Mouse (Mus musculus) heart, postnatal 10 days (tissue): ENCODE measurements around the gene Tmem130. TPM values are rescaled to one million over a fixed set of nuclear protein-coding genes. Genes with fewer than 3 reads are reported as not detected.
A peak's percentile ranks its signal among the peaks of the same experiment; 100 is the strongest.

Experiments used
- DNase-seq, 2 experiments: peaks; one replicate each; pipeline ENCODE4 v3.0.0; 2021
- intact Hi-C: fragments of 180-260 bp; cut with DNase I; formaldehyde crosslinking; loops from one replicate; pipeline ENCODE4 v1.15.1; 2025
- total RNA-seq, 2 experiments: library from RNA; stranded (reverse); gene quantifications; 2 replicates each; pipeline ENCODE4 v1.2.3; 2021

Tmem130 gene
- total RNA-seq, 2 experiments from 2014 or later, result 0.22 to 0.60 TPM

DNA sequence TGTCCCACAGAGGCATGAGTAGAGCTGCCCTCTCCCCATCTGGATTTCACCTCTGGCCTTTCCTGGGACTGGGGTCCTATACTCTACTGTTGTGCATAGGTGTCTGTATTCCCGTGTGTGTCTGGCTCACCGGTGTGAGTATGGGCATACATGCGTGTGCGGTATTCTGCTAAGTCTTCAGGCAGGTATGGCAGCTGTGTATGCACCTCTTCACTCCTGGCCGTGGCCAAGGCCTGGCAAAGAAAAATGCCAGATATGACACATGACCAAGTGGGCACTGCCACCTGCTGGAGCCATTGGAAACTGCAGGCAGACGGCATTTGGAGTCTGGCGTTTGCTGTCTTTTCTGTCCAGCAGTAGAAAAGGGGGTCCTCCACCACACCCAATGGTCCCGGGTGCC is 26.7 kb downstream of the Tmem130 start:
- intact Hi-C loops, result loop anchor here (2.0 to 5.0 kb wide), 3 partner anchors 348 to 693 kb away; no protein-coding TSS in a partner anchor
- DNase-seq, result peak; percentile 70 to 80

DNA sequence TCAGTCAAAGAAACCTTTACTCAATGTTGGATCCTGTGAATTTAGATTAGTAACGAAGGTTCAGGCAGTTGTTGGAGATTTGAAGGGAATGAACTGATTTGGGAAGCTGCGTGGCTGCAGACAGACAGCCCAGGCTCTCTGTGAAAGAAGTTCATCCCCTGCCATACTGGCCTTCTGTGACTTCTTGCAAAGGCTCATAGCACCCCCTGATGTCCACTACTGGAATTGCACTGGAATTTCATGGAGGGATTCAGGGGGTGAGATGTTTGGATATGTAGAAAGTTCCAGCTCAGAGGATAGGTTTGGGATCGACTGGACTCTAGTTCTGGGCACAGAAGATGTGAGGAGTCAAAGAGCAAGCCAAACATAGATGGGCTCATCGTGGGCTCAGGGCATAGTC is 27.7 kb downstream of the Tmem130 start:
- DNase-seq, result peak; percentile 51 to 81
- intact Hi-C loops, result loop anchor here (2.0 to 5.0 kb wide), 3 partner anchors 347 to 692 kb away; no protein-coding TSS in a partner anchor

DNA sequence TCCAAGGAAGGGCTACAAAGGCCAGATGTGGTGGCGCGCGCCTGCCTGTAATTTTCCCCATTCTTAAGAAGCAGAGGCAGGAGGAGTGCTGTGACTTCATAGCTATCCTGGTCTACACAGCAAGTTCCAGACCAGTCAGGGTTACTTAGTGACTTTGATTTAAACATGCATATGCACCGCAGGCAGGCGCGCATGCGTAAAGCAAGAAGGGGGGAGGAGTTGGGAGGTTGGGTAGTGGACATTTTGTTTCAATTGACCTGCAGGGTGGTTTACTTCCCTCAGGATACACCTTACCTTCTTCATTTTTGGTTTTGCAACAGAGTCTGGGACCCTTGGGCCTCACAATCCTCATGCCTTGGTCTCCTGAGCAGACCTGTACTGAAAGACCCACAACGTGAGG is 32.4 kb downstream of the Tmem130 start:
- intact Hi-C loops, result loop anchor here (5.0 kb wide), 1 partner anchor 262 kb away; no protein-coding TSS in a partner anchor
- no peak for DNase-seq

DNA sequence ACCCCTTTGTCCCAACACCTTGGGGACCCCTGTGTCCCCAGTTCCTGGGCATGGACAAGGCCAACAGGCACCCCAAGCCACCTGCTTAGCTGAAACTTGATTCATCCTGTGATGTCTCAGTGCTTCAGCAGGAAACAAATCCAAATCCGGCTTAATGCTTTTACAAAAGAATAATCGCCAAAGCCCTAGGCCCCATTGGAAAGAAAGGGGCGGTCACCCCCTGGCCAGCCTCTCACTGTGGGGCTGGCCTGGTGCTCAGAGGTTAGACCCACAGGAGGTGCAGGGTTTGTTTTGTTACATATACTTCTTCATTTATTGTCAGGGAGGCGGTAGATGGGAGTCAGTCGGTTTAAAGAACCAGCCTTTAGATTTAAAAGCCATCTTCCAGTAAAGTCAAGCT is 33.4 kb downstream of the Tmem130 start:
- DNase-seq, result no peak

DNA sequence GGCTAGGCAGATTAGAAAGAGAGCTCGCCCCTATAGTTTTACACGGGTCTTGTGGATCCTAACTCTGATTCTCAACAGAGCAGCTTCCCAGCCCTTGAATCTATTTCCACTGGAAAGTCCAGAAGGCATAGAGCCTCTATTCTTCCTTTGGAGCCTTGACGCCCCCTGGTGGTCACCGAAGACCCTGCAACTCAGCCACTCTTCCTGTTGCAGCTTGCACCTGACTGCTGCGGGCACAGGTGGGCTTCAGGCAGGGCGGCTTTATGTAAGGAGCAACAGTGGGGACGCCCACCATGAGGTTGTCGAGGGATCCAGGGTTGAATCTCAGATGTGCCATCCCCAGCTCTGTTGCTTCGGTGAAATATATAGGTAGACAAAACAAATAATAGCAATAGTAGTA is 34.5 kb downstream of the Tmem130 start:
- DNase-seq, result peak; percentile 68 to 82

More for the DNA sequence above, 33.4 kb downstream of the Tmem130 start:
- intact Hi-C loops, result loop anchor here (5.0 kb wide), 1 partner anchor 261 kb away; no protein-coding TSS in a partner anchor

DNA sequence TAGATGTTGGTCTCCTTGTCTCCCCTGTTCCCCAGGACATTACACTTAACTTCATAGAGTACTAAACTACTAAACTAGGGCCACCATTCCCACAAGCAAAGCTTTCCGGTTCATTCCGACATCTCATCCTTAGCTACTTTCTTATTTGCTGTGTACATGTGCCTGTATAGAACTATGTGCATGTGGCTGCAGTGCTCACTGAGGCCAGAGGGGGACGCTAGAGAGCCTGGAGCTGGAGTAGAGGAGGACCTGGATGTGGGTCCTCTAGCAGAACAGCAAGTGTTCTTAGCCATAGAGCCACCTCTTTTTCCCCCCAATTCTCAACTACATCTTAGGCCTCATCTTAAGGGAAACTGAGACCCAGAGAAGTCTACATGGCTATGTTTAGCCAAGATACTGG is 36.1 kb downstream of the Tmem130 start:
- intact Hi-C loops, result loop anchor here (5.0 kb wide), 1 partner anchor 258 kb away; no protein-coding TSS in a partner anchor
- no peak for DNase-seq

More for the DNA sequence above, 34.5 kb downstream of the Tmem130 start:
- intact Hi-C loops, result loop anchor here (2.0 to 5.0 kb wide), 2 partner anchors 260 to 338 kb away; no protein-coding TSS in a partner anchor

DNA sequence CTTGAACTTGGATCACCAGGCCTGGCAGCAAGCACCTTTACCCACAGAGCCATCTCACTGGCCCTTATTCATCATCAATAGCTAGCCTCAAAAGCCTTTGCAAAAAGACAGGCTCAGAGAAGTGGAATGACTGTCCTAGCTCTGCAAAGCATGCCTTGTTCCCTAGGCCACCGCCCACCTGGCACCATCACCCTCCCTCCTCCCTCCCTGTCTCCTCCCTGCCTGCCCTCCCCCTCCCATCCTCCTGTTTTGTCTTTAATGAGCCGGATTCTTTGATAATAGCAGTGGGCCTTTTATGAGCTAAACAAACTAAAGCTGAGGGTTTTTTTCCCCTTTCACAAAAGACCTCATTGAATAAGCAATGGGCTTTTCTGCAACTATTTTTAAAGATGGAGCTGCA is 36.7 kb downstream of the Tmem130 start:
- DNase-seq, result no peak
- intact Hi-C loops, result loop anchor here (5.0 kb wide), 1 partner anchor 258 kb away; no protein-coding TSS in a partner anchor

DNA sequence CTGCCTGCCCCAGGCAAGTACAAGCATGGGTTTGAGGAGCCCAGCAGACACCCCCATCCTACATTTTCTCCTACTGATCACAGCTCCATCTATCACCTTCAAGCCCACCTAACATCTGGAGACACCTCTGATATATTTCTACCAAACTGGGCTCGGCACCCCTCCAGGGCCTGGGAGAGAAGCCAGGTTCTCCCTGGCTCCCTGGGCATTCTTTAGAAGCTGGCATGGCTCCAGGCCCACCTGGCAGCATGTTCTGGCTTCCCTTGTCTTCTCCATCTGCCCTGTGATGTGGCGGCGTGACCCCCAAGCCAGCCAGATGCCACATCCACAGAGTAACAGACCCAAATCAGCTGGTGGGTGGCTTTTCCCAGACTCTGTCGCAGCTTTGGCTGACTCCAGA is 41.3 kb downstream of the Tmem130 start:
- intact Hi-C loops, result no loop called here
- DNase-seq, result no peak

DNA sequence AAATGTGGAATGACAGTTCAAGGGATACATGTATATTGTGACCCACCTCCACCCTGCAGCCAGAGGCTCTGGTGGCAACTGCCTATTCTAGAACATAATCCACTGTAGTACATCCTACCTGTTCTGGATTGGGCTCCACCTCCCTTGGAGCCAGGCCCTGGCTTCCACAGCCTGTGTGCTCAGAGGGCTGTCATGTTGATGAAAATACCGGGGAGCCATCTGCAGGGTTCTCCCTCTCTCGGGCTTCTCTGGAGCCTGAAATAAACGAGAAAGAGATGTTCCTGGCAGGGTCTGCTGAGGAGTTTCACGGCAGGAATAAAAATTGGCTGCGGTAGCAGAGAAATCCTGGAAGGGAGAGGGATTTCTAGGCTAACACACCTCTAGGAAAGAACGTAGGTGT is 41.8 kb downstream of the Tmem130 start:
- DNase-seq, result no peak
- intact Hi-C loops, result no loop called here

DNA sequence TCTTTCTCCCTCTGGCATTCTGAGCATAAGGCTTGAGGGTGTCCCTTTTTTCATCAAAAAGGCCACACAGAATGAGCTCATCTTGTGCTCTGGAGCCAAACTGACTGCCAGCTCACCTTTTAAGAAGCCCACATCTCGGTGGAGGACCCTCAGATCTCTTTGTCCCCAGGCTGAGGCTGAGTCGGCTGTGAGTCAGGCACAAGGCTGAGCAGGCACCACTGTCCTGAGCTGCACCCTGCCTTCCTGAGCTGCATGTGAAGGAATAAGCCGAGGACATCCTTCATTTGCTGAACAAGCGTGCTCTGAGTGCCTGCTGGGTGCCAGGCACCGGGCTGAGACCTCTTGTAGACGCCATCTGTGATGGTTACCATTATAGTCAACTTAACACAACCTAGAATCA is 44.4 kb downstream of the Tmem130 start:
- intact Hi-C loops, result no loop called here

DNA sequence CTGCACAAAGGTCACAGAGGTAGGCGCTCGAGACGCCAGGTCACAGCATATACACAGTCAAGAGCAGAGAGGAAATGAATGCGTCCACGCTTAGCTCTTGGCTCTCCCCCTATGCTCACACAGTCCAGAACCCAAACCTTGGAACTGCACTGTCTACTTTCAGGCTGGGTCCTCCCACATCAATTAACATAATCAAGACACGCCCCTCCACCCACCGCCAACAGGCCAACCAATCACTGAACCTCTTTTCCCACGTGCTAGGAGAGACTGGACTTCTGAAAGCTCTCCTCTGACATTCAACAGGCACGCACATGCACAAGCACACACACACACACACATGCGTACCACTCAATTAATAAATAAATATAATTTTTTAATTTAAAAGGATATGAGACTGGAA is 48.2 kb downstream of the Tmem130 start:
- intact Hi-C loops, result no loop called here
- DNase-seq, result no peak

More for the DNA sequence above, 44.4 kb downstream of the Tmem130 start:
- DNase-seq, result no peak

DNA sequence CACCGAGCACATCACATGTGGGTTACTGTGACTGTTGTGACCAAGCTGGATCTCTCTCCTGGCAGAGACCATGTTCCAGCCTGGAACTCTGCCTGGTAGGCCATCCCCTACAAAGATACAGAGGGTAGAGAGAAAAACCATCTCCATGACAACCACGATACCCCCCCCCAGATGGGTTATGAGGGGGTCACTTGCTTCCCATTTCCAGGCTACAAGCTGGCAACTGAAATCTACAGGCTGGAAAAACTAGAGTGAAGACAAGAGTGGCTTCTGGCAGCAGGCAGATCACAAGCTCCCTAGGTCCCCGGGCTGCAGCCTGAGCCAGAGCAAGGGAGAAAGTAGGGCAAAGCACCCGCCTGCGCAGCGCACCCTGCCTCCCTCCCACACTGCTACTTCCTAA is 54.0 kb downstream of the Tmem130 start:
- intact Hi-C loops, result no loop called here
- peak in 1 of 2 experiments; percentile 14 for DNase-seq

DNA sequence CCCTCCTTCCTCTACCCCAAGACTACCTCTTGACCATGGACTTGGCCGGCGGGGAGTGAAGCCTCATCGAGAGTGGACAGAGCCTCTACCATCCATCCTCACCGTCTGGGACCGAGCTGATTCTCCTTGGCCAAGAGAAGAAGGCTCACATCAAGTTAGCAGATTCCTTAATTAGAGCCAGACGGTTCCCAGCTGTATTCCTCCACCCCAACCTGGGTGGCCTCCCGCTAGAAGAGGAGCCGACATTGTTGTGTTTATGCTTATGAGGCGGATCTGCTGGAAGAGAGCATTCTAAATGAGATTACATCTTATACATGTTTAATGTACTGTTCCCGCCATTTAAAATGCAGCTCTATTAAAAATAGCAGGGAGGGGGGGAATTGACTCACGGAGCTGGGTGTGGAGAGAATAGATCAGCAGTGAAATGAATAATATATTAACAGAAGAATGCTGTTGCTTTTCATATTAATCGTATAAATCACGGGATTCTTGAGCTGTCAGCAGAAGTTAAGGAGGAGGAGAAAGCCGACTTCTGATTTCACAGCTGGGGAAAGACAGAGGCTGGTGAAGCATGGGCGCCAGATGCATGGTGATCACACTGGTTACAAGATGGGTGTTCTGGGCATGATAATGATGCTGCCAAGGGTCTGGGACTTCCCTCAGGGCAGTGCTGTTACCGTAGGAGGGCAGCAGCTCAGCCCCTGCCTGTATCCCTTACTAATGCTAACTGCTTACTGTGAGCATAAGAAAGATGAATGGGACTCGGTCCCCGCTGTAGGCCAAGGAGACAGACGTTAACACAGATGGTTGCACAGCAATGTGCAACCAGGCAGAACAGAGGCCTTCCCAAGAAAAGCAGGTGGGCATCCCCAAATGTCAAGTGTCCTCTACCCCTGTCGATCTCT is 57.9 kb downstream of the Tmem130 start:
- no peak for DNase-seq
- intact Hi-C loops, result no loop called here

DNA sequence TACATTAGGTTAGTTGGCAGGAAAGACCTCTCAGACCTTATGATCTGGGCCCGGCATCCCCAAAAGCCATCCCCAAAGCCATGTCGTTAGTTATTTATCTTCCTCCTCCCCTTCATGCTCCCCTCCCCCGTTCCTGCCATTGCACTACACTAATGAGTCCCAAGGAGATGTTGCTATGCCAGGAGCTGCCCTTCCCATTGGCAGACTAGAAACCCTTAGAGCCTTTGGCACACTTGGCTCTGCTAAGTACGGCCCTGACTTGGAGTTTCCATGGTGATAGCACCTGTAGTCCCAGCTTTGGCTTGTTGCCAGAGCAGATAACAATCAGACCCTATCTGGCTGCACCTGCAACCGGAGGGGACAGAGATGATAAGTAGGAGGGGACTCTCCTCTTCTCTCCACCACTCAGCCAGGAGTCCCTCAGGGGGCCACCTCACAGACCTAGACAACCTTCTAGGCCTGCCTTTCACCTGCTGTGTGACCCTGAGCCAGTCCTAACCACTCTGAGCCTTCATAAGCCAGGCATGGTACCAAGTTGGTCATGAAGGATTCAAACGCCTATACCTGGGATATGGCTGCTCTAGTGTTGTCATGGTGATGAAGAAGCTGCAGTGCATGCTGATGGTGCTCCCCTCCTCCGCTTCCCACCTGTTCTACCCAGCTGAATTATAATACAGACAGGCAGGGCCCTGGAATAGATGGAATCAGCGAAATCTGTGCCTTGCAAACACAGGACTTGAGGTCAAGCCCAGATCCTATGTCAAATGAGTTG is 66.1 kb downstream of the Tmem130 start:
- intact Hi-C loops, result no loop called here
- DNase-seq, result no peak

DNA sequence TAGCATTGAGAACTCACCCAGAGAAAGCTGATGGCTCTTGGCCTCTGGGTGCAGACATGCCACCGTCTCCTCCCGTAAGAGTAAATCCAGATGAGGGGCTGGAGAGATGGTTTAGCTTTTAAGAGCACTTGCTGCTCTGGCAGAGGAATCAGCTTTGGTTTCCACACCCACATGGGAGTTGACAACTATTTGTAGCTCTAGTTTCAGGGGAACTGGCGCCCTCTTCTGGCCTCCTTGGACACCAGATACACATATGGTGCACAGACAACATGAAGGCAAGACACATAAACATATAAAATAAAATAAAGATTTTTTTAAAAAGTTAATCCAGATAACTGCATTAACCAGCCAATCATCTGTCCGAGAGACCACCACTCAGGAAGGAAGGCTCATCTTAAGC is 67.5 kb downstream of the Tmem130 start:
- no peak for DNase-seq
- intact Hi-C loops, result no loop called here

DNA sequence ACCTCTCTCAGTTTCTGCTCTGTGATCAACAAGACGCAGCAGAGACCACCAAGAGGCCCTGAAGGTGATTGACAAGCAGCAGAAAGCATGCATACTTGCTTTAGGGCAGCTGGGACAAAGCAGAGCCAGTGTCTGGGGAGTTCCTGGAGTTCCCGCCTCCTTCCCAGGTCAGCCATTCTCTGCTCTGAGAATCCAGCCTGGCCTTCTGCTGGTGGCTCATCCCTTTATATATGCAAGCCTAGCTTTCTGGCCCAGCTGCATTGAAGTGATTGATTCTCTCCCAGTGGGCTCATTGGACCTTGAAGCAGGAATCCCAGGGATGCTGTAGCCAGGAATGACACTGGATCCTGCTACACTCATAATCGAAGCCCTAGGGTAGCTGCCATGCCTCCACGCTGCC is 70.2 kb downstream of the Tmem130 start:
- no peak for DNase-seq
- intact Hi-C loops, result no loop called here

DNA sequence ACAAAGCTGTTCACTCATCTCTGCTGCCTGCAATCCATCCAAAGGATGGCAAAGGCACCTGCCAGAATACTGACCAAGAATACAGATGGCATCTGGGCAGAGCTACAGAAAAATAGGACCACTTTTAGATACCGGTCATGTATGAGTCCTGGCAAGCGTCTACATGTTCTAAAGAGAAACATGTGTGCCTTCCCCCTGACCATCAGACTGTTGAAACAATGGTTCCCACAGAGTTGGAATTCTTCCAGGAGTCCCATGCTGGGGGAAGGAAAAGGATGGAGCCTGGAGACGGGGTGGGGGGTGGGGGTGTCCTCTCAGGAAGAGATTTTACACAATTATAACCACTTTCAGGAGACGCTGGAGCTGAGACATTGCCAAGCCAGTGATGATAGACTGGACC is 73.2 kb downstream of the Tmem130 start:
- intact Hi-C loops, result no loop called here
- DNase-seq, result peak; percentile 9 to 15
